Mouse (Mus musculus) gastrocnemius, adult 18-20 months (tissue): ENCODE results near the gene Ccdc9b. TPM values are rescaled to one million over a fixed set of nuclear protein-coding genes. Genes with fewer than 3 reads are reported as not detected.

Source experiments
- DNase-seq: peaks from one replicate; pipeline ENCODE4 v3.0.0; 2021; ENCODE audit warnings: low spot score
- long read RNA-seq, 2 experiments: library from polyadenylated mRNA; stranded (forward); transcript quantifications; one replicate each; pipeline ENCODE4 v2.0.0; 2021
- total RNA-seq, 2 experiments: library from RNA; stranded (reverse); gene quantifications; 2 replicates each; pipeline ENCODE4 v1.2.3; 2021

Gene Ccdc9b
- total RNA-seq: 10 to 100 TPM; 14.4 to 16.6 TPM
- long read RNA-seq, experiment 1, full-length matches to known transcripts: 4 of 5 reads
- long read RNA-seq, experiment 1, partial matches to known transcripts: 0 of 5 reads
- long read RNA-seq, experiment 1, other reads (novel, unspliced or antisense): 1 of 5 reads
- long read RNA-seq, experiment 2, full-length matches to known transcripts: 5 of 9 reads
- long read RNA-seq, experiment 2, partial matches to known transcripts: 0 of 9 reads
- long read RNA-seq, experiment 2, other reads (novel, unspliced or antisense): 4 of 9 reads

GRCm38 (mm10) chr2:118761906-118762783 lies at the start of gene Ccdc9b:
Gene Ccdc9b (minus strand): TSS chr2:118762661.
- peak; percentile 94 for DNase-seq

GRCm38 (mm10) chr2:118810861-118811260 lies 48.4 kb upstream of the Ccdc9b start:
- no peak for DNase-seq

- peak; percentile 70 for DNase-seq
These were observed 44.4 kb upstream of the Ccdc9b start for GRCm38 (mm10) chr2:118806860-118807259.

GRCm38 (mm10) chr2:118805756-118806155 lies 43.3 kb upstream of the Ccdc9b start:
- no peak for DNase-seq

GRCm38 (mm10) chr2:118805137-118805536 lies 42.7 kb upstream of the Ccdc9b start:
- no peak for DNase-seq

GRCm38 (mm10) chr2:118804474-118804873 lies 42.0 kb upstream of the Ccdc9b start:
- no peak for DNase-seq

- DNase-seq: no peak
These were observed 40.2 kb upstream of the Ccdc9b start for GRCm38 (mm10) chr2:118802542-118803118.

- DNase-seq: no peak
These were observed 31.2 kb upstream of the Ccdc9b start for GRCm38 (mm10) chr2:118793636-118794035.

- DNase-seq: peak; percentile 47
These were observed 29.8 kb upstream of the Ccdc9b start for GRCm38 (mm10) chr2:118792259-118792613.

GRCm38 (mm10) chr2:118791591-118792258 lies 29.3 kb upstream of the Ccdc9b start:
- peak; percentile 18 for DNase-seq

- DNase-seq: peak; percentile 64
These were observed 28.4 kb upstream of the Ccdc9b start for GRCm38 (mm10) chr2:118790551-118791525.

GRCm38 (mm10) chr2:118790221-118790550 lies 27.7 kb upstream of the Ccdc9b start:
- DNase-seq: no peak

GRCm38 (mm10) chr2:118789501-118789900 lies 27.0 kb upstream of the Ccdc9b start:
- peak; percentile 60 for DNase-seq

GRCm38 (mm10) chr2:118786525-118786924 lies 24.1 kb upstream of the Ccdc9b start:
- DNase-seq: no peak

- no peak for DNase-seq
These were observed 21.2 kb upstream of the Ccdc9b start for GRCm38 (mm10) chr2:118783663-118784062.

- DNase-seq: no peak
These were observed 20.6 kb upstream of the Ccdc9b start for GRCm38 (mm10) chr2:118783093-118783492.

GRCm38 (mm10) chr2:118782303-118782702 lies 19.8 kb upstream of the Ccdc9b start:
- no peak for DNase-seq

- DNase-seq: no peak
These were observed 18.7 kb upstream of the Ccdc9b start for GRCm38 (mm10) chr2:118781115-118781514.

- peak; percentile 91 for DNase-seq
These were observed 17.3 kb upstream of the Ccdc9b start, which contains the start of gene Disp2 for GRCm38 (mm10) chr2:118779504-118780480. Gene Disp2 (plus strand): TSS chr2:118779719.
